Mouse (Mus musculus): ENCODE results near the gene Palld. TPM values are rescaled to one million over a fixed set of nuclear protein-coding genes. Genes with fewer than 3 reads are reported as not detected.

The Palld gene
- polyA plus RNA-seq, 1 experiment from 2014 or later, result 48.3 TPM

GRCm38 (mm10) chr8:61550006-61550748 is 352.3 kb downstream of the Palld start:
- H3K4me2 ChIP-seq (replicated peaks; ENCODE audit: low read depth, low read length), result peak overlapping the region; percentile 5; the same call in 1 of the 2 replicates
- no peaks in the 10 kb centered on the region for H3K27me3 ChIP-seq (ENCODE audit: control insufficient read depth, insufficient read depth, low read length)
- DNase-seq (ENCODE audit: low spot score) (peak; percentile 49), ATAC-seq (ENCODE audit: low FRiP score) (no peak; the same call in 1 of the 2 replicates)
- peaks cover 4% of the 10 kb centered on the region; the same call in 1 of the 2 replicates for H3K9me3 ChIP-seq (ENCODE audit: control insufficient read depth, low read length)
- WGBS, result 38% methylated on average over 13 of the region's 27 CpGs
- peaks cover under 1% of the 10 kb centered on the region; the same call in 1 of the 2 replicates for H3K4me1 ChIP-seq (replicated peaks; ENCODE audit: control insufficient read depth, insufficient read depth, low read length)
- peaks cover 14% of the 10 kb centered on the region for H3K36me3 ChIP-seq (ENCODE audit: control insufficient read depth, insufficient read depth, low read length)
- no peak overlapping the region for H3K27ac ChIP-seq (ENCODE audit: low read depth, low read length)
- H3K9ac ChIP-seq (ENCODE audit: low read depth, low read length), result no peak overlapping the region
- 0 out of 2 replicates have a peak overlapping the region, but pooled peaks have one; percentile 4 for H3K4me3 ChIP-seq (ENCODE audit: low read depth, low read length)

- H3K27me3 ChIP-seq (ENCODE audit: control insufficient read depth, insufficient read depth, low read length), result no peaks in the 10 kb centered on the region
- H3K4me3 ChIP-seq (ENCODE audit: low read depth, low read length), result 0 out of 2 replicates have a peak overlapping the region, but pooled peaks have one; percentile 4
- peak; percentile 61; the same call in 1 of the 2 replicates for ATAC-seq (ENCODE audit: low FRiP score)
- 47% methylated on average over 25 of the region's 41 CpGs for WGBS
- H3K27ac ChIP-seq (ENCODE audit: low read depth, low read length), result no peak overlapping the region
- no peaks in the 10 kb centered on the region for H3K4me1 ChIP-seq (replicated peaks; ENCODE audit: control insufficient read depth, insufficient read depth, low read length)
- peaks cover 4% of the 10 kb centered on the region; the same call in 1 of the 2 replicates for H3K9me3 ChIP-seq (ENCODE audit: control insufficient read depth, low read length)
- H3K36me3 ChIP-seq (ENCODE audit: control insufficient read depth, insufficient read depth, low read length), result peaks cover 14% of the 10 kb centered on the region
- H3K9ac ChIP-seq (ENCODE audit: low read depth, low read length), result no peak overlapping the region
- DNase-seq (ENCODE audit: low spot score), result no peak
- peak overlapping the region; percentile 5; the same call in 1 of the 2 replicates for H3K4me2 ChIP-seq (replicated peaks; ENCODE audit: low read depth, low read length)
These were observed 352.9 kb downstream of the Palld start for GRCm38 (mm10) chr8:61549585-61549984.

- Histone ChIP-seq H3K36me3 (ENCODE audit: control insufficient read depth, insufficient read depth, low read length) (no peaks in the 10 kb centered on the region; the same call in 1 of the 2 replicates), H3K27me3 (ENCODE audit: control insufficient read depth, insufficient read depth, low read length) (no peaks in the 10 kb centered on the region), H3K4me1 (replicated peaks; ENCODE audit: control insufficient read depth, insufficient read depth, low read length) (no peaks in the 10 kb centered on the region), H3K4me3 (ENCODE audit: low read depth, low read length) (no peak overlapping the region), H3K27ac (ENCODE audit: low read depth, low read length) (no peak overlapping the region), H3K4me2 (replicated peaks; ENCODE audit: low read depth, low read length) (no peak overlapping the region), H3K9me3 (ENCODE audit: control insufficient read depth, low read length) (no peaks in the 10 kb centered on the region), H3K9ac (ENCODE audit: low read depth, low read length) (no peak overlapping the region)
- ATAC-seq (ENCODE audit: low FRiP score) (peak; percentile 61), DNase-seq (ENCODE audit: low spot score) (peak; percentile 96)
- WGBS, result 47% methylated on average over 7 of the region's 7 CpGs
These were observed 362.5 kb downstream of the Palld start for GRCm38 (mm10) chr8:61539828-61540500.

- Histone ChIP-seq H3K9ac (ENCODE audit: low read depth, low read length) (no peak overlapping the region), H3K4me1 (replicated peaks; ENCODE audit: control insufficient read depth, insufficient read depth, low read length) (no peaks in the 10 kb centered on the region), H3K27ac (ENCODE audit: low read depth, low read length) (no peak overlapping the region), H3K9me3 (ENCODE audit: control insufficient read depth, low read length) (no peaks in the 10 kb centered on the region), H3K4me3 (ENCODE audit: low read depth, low read length) (no peak overlapping the region), H3K4me2 (replicated peaks; ENCODE audit: low read depth, low read length) (no peak overlapping the region), H3K27me3 (ENCODE audit: control insufficient read depth, insufficient read depth, low read length) (no peaks in the 10 kb centered on the region), H3K36me3 (ENCODE audit: control insufficient read depth, insufficient read depth, low read length) (no peaks in the 10 kb centered on the region)
- ATAC-seq (ENCODE audit: low FRiP score), result no peak
- 90% methylated on average over 5 of the region's 5 CpGs for WGBS
- DNase-seq (ENCODE audit: low spot score), result no peak
These were observed 365.0 kb downstream of the Palld start for GRCm38 (mm10) chr8:61537471-61537870.

GRCm38 (mm10) chr8:61535472-61535871 is 367.0 kb downstream of the Palld start:
- ATAC-seq (ENCODE audit: low FRiP score), result no peak
- no peak overlapping the region for H3K9ac ChIP-seq (ENCODE audit: low read depth, low read length)
- no peak overlapping the region for H3K4me3 ChIP-seq (ENCODE audit: low read depth, low read length)
- WGBS, result 65% methylated on average over 11 of the region's 11 CpGs
- no peaks in the 10 kb centered on the region for H3K36me3 ChIP-seq (ENCODE audit: control insufficient read depth, insufficient read depth, low read length)
- no peaks in the 10 kb centered on the region for H3K27me3 ChIP-seq (ENCODE audit: control insufficient read depth, insufficient read depth, low read length)
- peak; percentile 41 for DNase-seq (ENCODE audit: low spot score)
- no peaks in the 10 kb centered on the region for H3K4me1 ChIP-seq (replicated peaks; ENCODE audit: control insufficient read depth, insufficient read depth, low read length)
- no peak overlapping the region for H3K4me2 ChIP-seq (replicated peaks; ENCODE audit: low read depth, low read length)
- no peak overlapping the region for H3K27ac ChIP-seq (ENCODE audit: low read depth, low read length)
- H3K9me3 ChIP-seq (ENCODE audit: control insufficient read depth, low read length), result no peaks in the 10 kb centered on the region

- 46% methylated on average over 16 of the region's 16 CpGs for WGBS
- Histone ChIP-seq H3K9ac (ENCODE audit: low read depth, low read length) (no peak overlapping the region), H3K36me3 (ENCODE audit: control insufficient read depth, insufficient read depth, low read length) (no peaks in the 10 kb centered on the region), H3K4me3 (ENCODE audit: low read depth, low read length) (no peak overlapping the region), H3K27me3 (ENCODE audit: control insufficient read depth, insufficient read depth, low read length) (no peaks in the 10 kb centered on the region), H3K4me2 (replicated peaks; ENCODE audit: low read depth, low read length) (no peak overlapping the region), H3K27ac (ENCODE audit: low read depth, low read length) (no peak overlapping the region), H3K9me3 (ENCODE audit: control insufficient read depth, low read length) (no peaks in the 10 kb centered on the region), H3K4me1 (replicated peaks; ENCODE audit: control insufficient read depth, insufficient read depth, low read length) (no peaks in the 10 kb centered on the region)
- DNase-seq (ENCODE audit: low spot score) (no peak), ATAC-seq (ENCODE audit: low FRiP score) (no peak)
These were observed 369.0 kb downstream of the Palld start for GRCm38 (mm10) chr8:61533356-61533926.

GRCm38 (mm10) chr8:61532831-61533230 is 369.7 kb downstream of the Palld start:
- H3K36me3 ChIP-seq (ENCODE audit: control insufficient read depth, insufficient read depth, low read length), result no peaks in the 10 kb centered on the region
- H3K9ac ChIP-seq (ENCODE audit: low read depth, low read length), result no peak overlapping the region
- 76% methylated on average over 5 of the region's 5 CpGs for WGBS
- ATAC-seq (ENCODE audit: low FRiP score) (no peak), DNase-seq (ENCODE audit: low spot score) (no peak)
- no peak overlapping the region for H3K4me2 ChIP-seq (replicated peaks; ENCODE audit: low read depth, low read length)
- H3K27ac ChIP-seq (ENCODE audit: low read depth, low read length), result no peak overlapping the region
- H3K4me3 ChIP-seq (ENCODE audit: low read depth, low read length), result no peak overlapping the region
- no peaks in the 10 kb centered on the region for H3K4me1 ChIP-seq (replicated peaks; ENCODE audit: control insufficient read depth, insufficient read depth, low read length)
- H3K9me3 ChIP-seq (ENCODE audit: control insufficient read depth, low read length), result no peaks in the 10 kb centered on the region
- H3K27me3 ChIP-seq (ENCODE audit: control insufficient read depth, insufficient read depth, low read length), result no peaks in the 10 kb centered on the region

GRCm38 (mm10) chr8:61531944-61532795 is 370.3 kb downstream of the Palld start:
- no peaks in the 10 kb centered on the region for H3K4me1 ChIP-seq (replicated peaks; ENCODE audit: control insufficient read depth, insufficient read depth, low read length)
- H3K9ac ChIP-seq (ENCODE audit: low read depth, low read length), result no peak overlapping the region
- no peak overlapping the region for H3K4me3 ChIP-seq (ENCODE audit: low read depth, low read length)
- 64% methylated on average over 22 of the region's 22 CpGs for WGBS
- no peaks in the 10 kb centered on the region for H3K27me3 ChIP-seq (ENCODE audit: control insufficient read depth, insufficient read depth, low read length)
- no peak overlapping the region for H3K4me2 ChIP-seq (replicated peaks; ENCODE audit: low read depth, low read length)
- H3K9me3 ChIP-seq (ENCODE audit: control insufficient read depth, low read length), result no peaks in the 10 kb centered on the region
- no peaks in the 10 kb centered on the region for H3K36me3 ChIP-seq (ENCODE audit: control insufficient read depth, insufficient read depth, low read length)
- DNase-seq (ENCODE audit: low spot score) (no peak), ATAC-seq (ENCODE audit: low FRiP score) (no peak)
- H3K27ac ChIP-seq (ENCODE audit: low read depth, low read length), result no peak overlapping the region
